Mouse (Mus musculus) brain, embryonic 18.5 days (tissue): Measurements from ENCODE around the gene D430042O09Rik.

ENCODE experiments used
- DNase-seq: peaks from one replicate; pipeline ENCODE4 v3.0.0-alpha.2; 2012; ENCODE audit warnings: low read depth, low spot score

D430042O09Rik gene

GRCm38 (mm10) chr7:125871404-125872201 lies 163.9 kb downstream of the D430042O09Rik start:
- DNase-seq: peak; percentile 18

- no peak for DNase-seq
Measured at GRCm38 (mm10) chr7:125872202-125872580, 164.5 kb downstream of the D430042O09Rik start.

GRCm38 (mm10) chr7:125872874-125873273 lies 165.2 kb downstream of the D430042O09Rik start:
- DNase-seq: no peak

- DNase-seq: no peak
Measured at GRCm38 (mm10) chr7:125873971-125874495, 166.3 kb downstream of the D430042O09Rik start.

GRCm38 (mm10) chr7:125878040-125878439 lies 170.4 kb downstream of the D430042O09Rik start:
- DNase-seq: no peak

GRCm38 (mm10) chr7:125883232-125883631 lies 175.5 kb downstream of the D430042O09Rik start:
- DNase-seq: no peak

GRCm38 (mm10) chr7:125886116-125886680 lies 178.5 kb downstream of the D430042O09Rik start:
- no peak for DNase-seq

- no peak for DNase-seq
Measured at GRCm38 (mm10) chr7:125887124-125887523, 179.4 kb downstream of the D430042O09Rik start.

GRCm38 (mm10) chr7:125887761-125888160 lies 180.1 kb downstream of the D430042O09Rik start:
- DNase-seq: no peak

GRCm38 (mm10) chr7:125888373-125888772 lies 180.7 kb downstream of the D430042O09Rik start:
- no peak for DNase-seq

- DNase-seq: no peak
Measured at GRCm38 (mm10) chr7:125893621-125894020, 185.9 kb downstream of the D430042O09Rik start.

GRCm38 (mm10) chr7:125897059-125897458 lies 189.4 kb downstream of the D430042O09Rik start:
- DNase-seq: no peak

- no peak for DNase-seq
Measured at GRCm38 (mm10) chr7:125899036-125899435, 191.3 kb downstream of the D430042O09Rik start.

- no peak for DNase-seq
Measured at GRCm38 (mm10) chr7:125899916-125900315, 192.2 kb downstream of the D430042O09Rik start.

GRCm38 (mm10) chr7:125900386-125901161 lies 192.9 kb downstream of the D430042O09Rik start:
- no peak for DNase-seq

GRCm38 (mm10) chr7:125920801-125921200 lies 213.1 kb downstream of the D430042O09Rik start:
- DNase-seq: no peak

GRCm38 (mm10) chr7:125924044-125924443 lies 216.4 kb downstream of the D430042O09Rik start:
- DNase-seq: no peak
